Mouse (Mus musculus) heart, embryonic 16.5 days (tissue): Measurements from ENCODE around the gene Eif4g3. TPM values are rescaled to one million over a fixed set of nuclear protein-coding genes. Genes with fewer than 3 reads are reported as not detected.
"Not testable (repeated sequence)": the region's sequence is repeated elsewhere in the genome, so short reads cannot be mapped to it uniquely, and the experiment has no call there.

Experiments used
- ATAC-seq: fragments of 200-750 bp; cut with Nextera tagmentation; replicated peaks from 2 replicates; pipeline ENCODE4 v1.8.0; 2017; ENCODE audit warnings: moderate number of reproducible peaks; ENCODE audit not compliant: insufficient read depth, low FRiP score; ENCODE audit errors: extremely low read depth
- H3K27ac ChIP-seq: fragments of 300-500 bp; sonication (generic); 2 replicates; pipeline ENCODE4 v1.5.1; 2014; ENCODE audit warnings: mild to moderate bottlenecking, low read length, control low read depth, moderate library complexity
- H3K27me3 ChIP-seq: fragments of 300-500 bp; sonication (generic); 2 replicates; pipeline ENCODE4 v1.6.1; 2014; ENCODE audit warnings: low read length, mixed read lengths; ENCODE audit not compliant: control insufficient read depth, insufficient read depth
- H3K36me3 ChIP-seq: fragments of 300-500 bp; sonication (generic); 2 replicates; pipeline ENCODE4 v1.6.1; 2014; ENCODE audit not compliant: control insufficient read depth, insufficient read depth
- H3K4me1 ChIP-seq: fragments of 300-500 bp; sonication (generic); 2 replicates; pipeline ENCODE4 v1.6.1; 2014; ENCODE audit warnings: low read length, mixed read lengths; ENCODE audit not compliant: control insufficient read depth, insufficient read depth
- H3K4me2 ChIP-seq: fragments of 300-500 bp; sonication (generic); 2 replicates; pipeline ENCODE4 v1.6.1; 2014; ENCODE audit warnings: low read depth, mild to moderate bottlenecking, control low read depth, low read length
- H3K4me3 ChIP-seq: fragments of 300-500 bp; sonication (generic); 2 replicates; pipeline ENCODE4 v1.5.1; 2014; ENCODE audit warnings: mild to moderate bottlenecking, control low read depth, low read length
- H3K9ac ChIP-seq: fragments of 300-500 bp; sonication (generic); 2 replicates; pipeline ENCODE4 v1.6.1; 2014; ENCODE audit warnings: low read length, control low read depth
- H3K9me3 ChIP-seq: fragments of 300-500 bp; sonication (generic); replicated peaks from 2 replicates; pipeline ENCODE4 v1.6.1; 2016; ENCODE audit warnings: low read length; ENCODE audit not compliant: control insufficient read depth
- WGBS: fragments of 180-500 bp; shearing (Covaris S2); extraction: QIAGEN DNeasy Blood & Tissue Kit; methylation state at CpG from one replicate; pipeline ENCODE4 v1.1.7; 2014; 5-methylcytosine and 5-hydroxymethylcytosine counted together
- polyA plus RNA-seq: library from polyadenylated mRNA; unstranded; fragments of >200 nt; fragmentation: Nextera tagmentation; extraction: Ambion mirVana; gene quantifications from 2 replicates; pipeline ENCODE4 v1.2.1, GENCODE M21; 2015

Eif4g3 gene
- polyA plus RNA-seq, 1 experiment from 2014 or later = 18.9 TPM

DNA sequence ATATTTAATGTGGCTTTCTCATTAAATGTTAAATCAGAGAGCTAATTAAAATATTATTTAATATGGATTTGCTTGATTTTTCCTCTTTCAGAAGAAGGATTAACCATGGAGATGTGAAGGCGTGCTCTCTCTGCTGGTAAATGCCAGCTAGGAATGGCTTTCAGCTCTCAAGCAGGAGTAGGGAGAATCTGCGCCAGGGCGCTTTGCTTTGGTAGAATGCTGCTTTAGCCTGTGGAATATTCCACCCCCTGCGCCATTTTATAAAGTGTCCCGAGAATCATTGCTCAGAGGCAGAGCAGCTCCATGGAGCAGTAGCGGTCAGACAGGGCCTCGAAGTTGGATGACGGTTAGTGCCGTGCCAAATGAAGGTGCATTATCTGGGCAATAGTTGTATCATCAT, 58.7 kb downstream of the Eif4g3 start:
- no peak overlapping the region for H3K27ac ChIP-seq
- H3K4me3 ChIP-seq = no peak overlapping the region
- H3K4me2 ChIP-seq = no peak overlapping the region
- no peaks in the 10 kb centered on the region for H3K9me3 ChIP-seq
- no peak for ATAC-seq
- no peaks in the 10 kb centered on the region for H3K27me3 ChIP-seq
- H3K4me1 ChIP-seq = no peaks in the 10 kb centered on the region
- 93% methylated on average over 9 of the region's 9 CpGs for WGBS
- peaks cover 4% of the 10 kb centered on the region; the same call in 1 of the 2 replicates for H3K36me3 ChIP-seq
- no peak overlapping the region for H3K9ac ChIP-seq

DNA sequence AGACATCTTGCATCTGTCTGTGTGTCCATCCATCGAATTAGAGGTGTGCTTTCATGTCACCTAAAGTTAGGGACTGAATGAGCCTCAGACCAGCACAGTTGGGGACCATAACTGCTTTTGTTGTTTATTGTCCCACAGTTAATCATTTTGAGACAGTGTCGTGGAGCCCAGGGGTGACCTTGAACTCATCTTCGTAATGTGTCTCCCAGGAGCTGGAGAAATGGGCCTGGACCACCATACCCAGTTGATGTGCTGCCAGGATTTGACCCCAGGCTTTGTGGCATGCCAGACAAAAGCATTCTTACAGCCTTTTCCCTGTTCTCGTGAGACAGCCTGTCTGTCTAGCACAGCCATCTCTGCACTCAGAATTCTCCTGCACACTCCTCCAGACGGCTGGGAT, 63.8 kb downstream of the Eif4g3 start:
- H3K4me3 ChIP-seq = no peak overlapping the region
- WGBS = 76% methylated on average over 5 of the region's 5 CpGs
- peaks cover 4% of the 10 kb centered on the region; the same call in 1 of the 2 replicates for H3K9me3 ChIP-seq
- H3K4me2 ChIP-seq = no peak overlapping the region
- H3K4me1 ChIP-seq = no peaks in the 10 kb centered on the region
- H3K9ac ChIP-seq = no peak overlapping the region
- no peak for ATAC-seq
- no peak overlapping the region for H3K27ac ChIP-seq
- H3K36me3 ChIP-seq = peaks cover 12% of the 10 kb centered on the region
- no peaks in the 10 kb centered on the region for H3K27me3 ChIP-seq

DNA sequence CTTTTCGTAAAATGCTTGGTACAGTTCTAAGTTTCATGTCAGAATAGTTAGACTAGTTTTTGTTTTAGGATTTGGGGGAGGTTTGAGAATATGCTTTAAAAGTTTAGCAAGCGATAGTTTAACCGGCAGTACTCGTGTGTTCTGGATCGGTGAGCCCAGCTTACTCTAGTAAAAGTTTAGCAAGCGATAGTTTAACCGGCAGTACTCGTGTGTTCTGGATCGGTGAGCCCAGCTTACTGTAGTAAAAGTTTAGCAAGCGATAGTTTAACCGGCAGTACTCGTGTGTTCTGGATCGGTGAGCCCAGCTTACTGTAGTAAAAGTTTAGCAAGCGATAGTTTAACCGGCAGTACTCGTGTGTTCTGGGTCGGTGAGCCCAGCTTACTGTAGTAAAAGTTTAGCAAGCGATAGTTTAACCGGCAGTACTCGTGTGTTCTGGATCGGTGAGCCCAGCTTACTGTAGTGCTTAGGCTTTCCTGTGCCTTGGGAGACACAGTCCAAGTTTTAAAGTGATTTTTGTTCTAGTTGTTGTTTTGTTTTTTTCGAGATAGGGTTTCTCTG, 64.5 kb downstream of the Eif4g3 start:
- not testable (repeated sequence) for H3K27ac ChIP-seq, H3K9me3 ChIP-seq, H3K4me3 ChIP-seq, H3K4me2 ChIP-seq, ATAC-seq, H3K4me1 ChIP-seq, H3K27me3 ChIP-seq, H3K9ac ChIP-seq
- 98% methylated on average over 22 of the region's 22 CpGs for WGBS
- peaks cover 15% of the 10 kb centered on the region for H3K36me3 ChIP-seq

DNA sequence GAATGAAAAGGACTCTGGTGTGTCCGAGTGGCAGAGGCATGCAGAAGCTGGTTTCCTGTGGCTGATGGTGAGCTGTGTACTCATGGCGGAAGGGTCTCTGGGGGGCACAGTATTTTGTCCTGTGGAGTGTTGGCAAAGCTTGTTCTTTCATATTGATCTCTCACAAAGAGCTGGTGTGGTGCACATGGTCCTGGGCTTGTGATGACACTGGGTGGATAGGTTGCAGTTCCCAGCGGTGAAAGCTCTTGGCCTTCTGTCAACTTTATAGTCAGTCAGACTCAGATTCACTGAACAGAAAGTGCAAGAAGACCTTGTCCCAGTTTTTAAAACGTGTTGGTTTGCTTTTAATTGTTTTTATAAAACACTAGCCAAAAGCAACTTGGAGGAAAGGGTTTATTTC, 68.3 kb downstream of the Eif4g3 start:
- H3K27me3 ChIP-seq = no peaks in the 10 kb centered on the region
- no peak overlapping the region for H3K27ac ChIP-seq
- no peak for ATAC-seq
- 72% methylated on average over 4 of the region's 4 CpGs for WGBS
- peaks cover 11% of the 10 kb centered on the region for H3K4me1 ChIP-seq
- no peak overlapping the region for H3K4me2 ChIP-seq
- H3K9me3 ChIP-seq = peaks cover 4% of the 10 kb centered on the region; the same call in 1 of the 2 replicates
- H3K9ac ChIP-seq = no peak overlapping the region
- H3K4me3 ChIP-seq = no peak overlapping the region
- H3K36me3 ChIP-seq = peaks cover 17% of the 10 kb centered on the region

DNA sequence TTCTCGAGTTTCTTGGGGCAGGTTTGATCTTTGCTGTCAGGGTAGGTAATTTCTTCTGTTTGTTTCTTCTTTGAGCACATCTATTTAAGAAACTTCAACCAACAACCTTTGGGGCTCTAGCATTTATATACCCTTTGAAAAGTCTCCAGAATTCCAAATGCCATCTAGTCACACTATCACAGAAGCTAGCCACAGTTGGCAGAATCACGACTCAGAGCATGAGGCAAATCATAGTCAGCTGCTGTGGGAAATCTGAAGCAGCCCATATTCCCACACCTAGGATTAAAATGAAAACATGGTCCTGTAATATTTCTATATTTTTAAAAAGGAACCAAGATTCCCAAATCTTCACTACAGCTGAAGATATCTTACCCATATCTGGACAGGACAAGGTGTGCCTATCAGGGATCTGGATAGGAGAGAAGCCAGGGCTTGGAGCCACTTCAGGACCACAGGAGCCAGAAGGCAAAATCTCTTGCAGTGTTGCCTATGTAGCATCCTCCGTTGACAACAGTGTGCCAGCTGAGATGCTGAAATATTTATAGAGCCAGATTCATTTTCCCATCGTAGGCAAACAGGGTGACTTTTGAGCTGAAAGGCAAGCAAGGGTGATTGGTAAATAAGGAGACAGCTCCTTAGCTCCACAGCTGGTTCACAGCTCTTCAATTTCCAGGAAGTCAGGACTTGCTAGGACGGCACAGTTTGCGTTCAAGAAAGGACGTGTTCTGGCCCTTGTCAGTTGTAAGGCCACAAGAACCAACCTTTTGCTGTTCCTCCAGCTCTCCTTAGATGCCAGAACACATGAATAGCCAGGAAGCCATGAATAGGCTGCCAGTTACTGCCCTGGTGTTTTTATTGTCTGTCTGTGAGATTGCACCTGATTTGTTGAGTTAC, 70.8 kb downstream of the Eif4g3 start:
- Histone ChIP-seq H3K9ac (no peak overlapping the region), H3K4me3 (no peak overlapping the region), H3K4me1 (peaks cover 14% of the 10 kb centered on the region), H3K4me2 (no peak overlapping the region), H3K27me3 (no peaks in the 10 kb centered on the region), H3K27ac (no peak overlapping the region), H3K36me3 (peaks cover 7% of the 10 kb centered on the region), H3K9me3 (no peaks in the 10 kb centered on the region)
- 70% methylated on average over 7 of the region's 7 CpGs for WGBS
- ATAC-seq = no peak

DNA sequence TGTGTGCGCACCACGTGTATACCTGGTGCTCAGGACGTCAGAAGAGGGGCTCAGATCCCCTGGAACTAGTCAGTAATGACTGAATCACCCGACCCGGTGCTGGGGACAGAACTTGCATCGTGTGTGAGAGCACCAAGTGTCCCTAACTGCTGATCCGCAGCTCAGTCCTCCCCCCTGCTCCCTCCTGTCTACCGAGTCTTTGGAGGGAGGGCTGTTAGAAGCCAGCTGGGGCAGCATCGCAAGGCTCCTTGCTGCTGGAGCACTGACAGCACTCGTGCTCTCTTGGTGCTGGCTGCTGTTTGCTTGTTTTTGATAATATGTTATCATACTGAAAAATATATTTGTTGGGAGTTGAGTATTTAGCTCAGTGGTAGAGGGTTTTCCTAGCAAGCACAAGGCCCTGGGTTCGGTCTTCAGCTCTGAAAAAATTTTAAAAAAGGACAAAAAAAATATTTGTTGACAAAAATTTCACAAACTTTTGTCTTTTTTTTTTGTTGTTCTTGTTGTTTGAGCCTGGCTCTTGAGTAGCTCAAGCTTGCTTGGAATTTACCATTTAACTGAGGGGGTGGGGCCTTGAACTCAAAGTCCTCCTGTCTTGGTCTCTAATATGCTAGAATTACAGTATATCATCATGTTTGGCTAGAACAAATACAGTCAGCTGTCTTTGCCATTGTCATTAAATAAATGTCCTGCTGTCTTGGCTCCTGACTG, 72.2 kb downstream of the Eif4g3 start:
- no peak for ATAC-seq
- H3K4me2 ChIP-seq = no peak overlapping the region
- H3K27me3 ChIP-seq = no peaks in the 10 kb centered on the region

DNA sequence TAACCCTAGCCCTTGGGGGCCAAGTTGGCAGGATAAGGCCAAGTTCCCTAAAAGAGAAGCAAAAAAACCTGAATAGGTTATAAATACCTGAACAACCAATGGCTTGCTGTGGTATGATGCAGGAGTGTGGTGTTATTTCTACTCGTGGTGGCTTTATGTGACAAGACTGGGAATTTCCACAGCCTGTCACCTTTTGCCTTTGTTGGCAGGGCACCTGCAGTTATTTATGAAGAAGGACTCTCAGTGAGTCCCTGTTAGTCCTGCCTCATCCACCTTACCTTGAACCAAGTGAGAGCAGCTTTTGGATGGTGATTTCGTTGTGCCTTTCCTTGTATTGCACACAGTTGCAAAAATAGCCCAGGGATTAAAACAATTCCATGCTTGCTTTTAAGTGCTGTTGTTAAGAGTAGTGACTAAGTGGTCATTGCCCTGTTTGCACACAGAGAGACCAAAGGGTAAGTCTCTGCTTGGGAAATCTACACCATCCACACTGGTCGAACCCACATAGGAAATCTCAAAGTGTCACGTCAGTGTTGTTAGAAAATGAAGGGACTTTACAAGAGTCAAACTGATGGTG, 72.9 kb downstream of the Eif4g3 start:
- Histone ChIP-seq H3K4me3 (no peak overlapping the region), H3K9me3 (no peaks in the 10 kb centered on the region), H3K36me3 (peaks cover 7% of the 10 kb centered on the region), H3K4me1 (peaks cover 14% of the 10 kb centered on the region), H3K4me2 (no peak overlapping the region), H3K9ac (no peak overlapping the region), H3K27me3 (no peaks in the 10 kb centered on the region), H3K27ac (no peak overlapping the region)
- no peak for ATAC-seq
- 48% methylated on average over 4 of the region's 4 CpGs for WGBS

More for the DNA sequence above, 72.2 kb downstream of the Eif4g3 start:
- Histone ChIP-seq H3K9me3 (no peaks in the 10 kb centered on the region), H3K4me3 (no peak overlapping the region), H3K4me1 (peaks cover 14% of the 10 kb centered on the region), H3K27ac (no peak overlapping the region), H3K36me3 (peaks cover 7% of the 10 kb centered on the region), H3K9ac (0 out of 2 replicates have a peak overlapping the region, but pooled peaks have one; percentile 1)
- WGBS = 69% methylated on average over 11 of the region's 11 CpGs

DNA sequence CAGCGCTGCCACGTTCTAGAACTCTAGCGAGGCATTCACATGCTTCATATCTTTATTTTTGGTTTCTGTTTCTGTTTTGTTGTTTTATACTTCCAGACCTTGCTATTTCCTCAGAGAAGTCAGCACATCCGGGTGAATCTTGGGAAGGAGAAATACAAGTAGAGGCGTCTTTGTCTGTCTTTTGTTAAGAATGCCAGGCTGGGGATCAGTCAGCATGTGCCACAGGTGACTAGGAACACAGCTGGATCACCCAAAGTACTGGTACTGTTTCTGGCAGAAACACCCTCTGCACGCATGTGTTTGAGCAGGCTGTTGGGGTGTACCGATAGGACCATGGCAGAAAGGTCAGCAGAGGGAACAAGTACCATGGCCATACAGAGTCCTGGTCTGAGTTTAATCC, 73.6 kb downstream of the Eif4g3 start:
- peaks cover 7% of the 10 kb centered on the region for H3K36me3 ChIP-seq
- H3K4me2 ChIP-seq = no peak overlapping the region
- H3K4me3 ChIP-seq = no peak overlapping the region
- no peaks in the 10 kb centered on the region for H3K27me3 ChIP-seq
- H3K4me1 ChIP-seq = peaks cover 15% of the 10 kb centered on the region
- no peak for ATAC-seq
- H3K9ac ChIP-seq = no peak overlapping the region
- WGBS = 87% methylated on average over 7 of the region's 7 CpGs
- H3K27ac ChIP-seq = no peak overlapping the region
- no peaks in the 10 kb centered on the region for H3K9me3 ChIP-seq
